Mouse (Mus musculus) heart, postnatal 0 days (tissue): ENCODE results near the gene Slc6a9.

ENCODE experiments used
- CTCF ChIP-seq: IDR thresholded peaks from 2 replicates; pipeline ENCODE4 v1.5.1; 2016; ENCODE audit warnings: antibody characterized with exemption, control low read depth, low read depth
- EP300 ChIP-seq: IDR thresholded peaks from 2 replicates; pipeline ENCODE4 v1.6.1; 2016; ENCODE audit warnings: antibody characterized with exemption, low read depth

- TF ChIP-seq CTCF (no peak), EP300 (no peak)
Measured at GRCm38 (mm10) chr4:117866083-117866482, 31.8 kb downstream of the Slc6a9 start.
